8 mouse cellular contexts compared by ENCODE assay signal in genomic region chr10:89744341-89744740, GRCm38 (mm10). TPM values are rescaled to one million over a fixed set of nuclear protein-coding genes. Genes with fewer than 3 reads are reported as not detected.
DNase-seq lines count a peak whose midpoint lies in the region; ATAC-seq and TF ChIP-seq lines count a peak whose summit lies in the region.

No protein-coding gene starts in this region.

- H3K9me3 ChIP-seq in erythroblast, embryonic 14.5 days (ENCODE audit: control insufficient read depth, low read length): no peaks in the 10 kb centered on the region
- H3K9me3 ChIP-seq in limb, embryonic 15.5 days: no peaks in the 10 kb centered on the region

- peaks cover 24% of the 10 kb centered on the region for H3K4me1 ChIP-seq in erythroblast, embryonic 14.5 days (ENCODE audit: control insufficient read depth)
- peaks cover 7% of the 10 kb centered on the region; the same call in 1 of the 2 replicates for H3K4me1 ChIP-seq in limb, embryonic 15.5 days

- intact Hi-C loops in gastrocnemius, adult 2 months (cut with DNase I): no loop called here

- H3K4me3 ChIP-seq in gastrocnemius, adult 2 months: peak overlapping the region; percentile 100
- peak overlapping the region; percentile 94 for H3K4me3 ChIP-seq in erythroblast, embryonic 14.5 days (replicated peaks)
- H3K4me3 ChIP-seq in limb, embryonic 15.5 days: peak overlapping the region; percentile 86

- H3K27me3 ChIP-seq in erythroblast, embryonic 14.5 days (ENCODE audit: control insufficient read depth): peaks cover 5% of the 10 kb centered on the region; the same call in 1 of the 2 replicates
- H3K27me3 ChIP-seq in limb, embryonic 15.5 days: no peaks in the 10 kb centered on the region

- no peak for TF ChIP-seq CTCF in gastrocnemius, adult 2 months (IDR thresholded peaks at IDR 0.05)

- H3K9ac ChIP-seq in limb, embryonic 15.5 days: no peak overlapping the region

- 24% methylated on average over 3 of the region's 3 CpGs for WGBS in limb, embryonic 15.5 days

- no peak for DNase-seq in gastrocnemius, adult 2 months
- no peak for DNase-seq in gastrocnemius, postnatal 4 days (ENCODE audit: low spot score in 2 of 2)
- peak; percentile 13 for DNase-seq in 3T3-L1 (ENCODE audit: low read depth, low spot score)
- no peak for DNase-seq in MN1 (ENCODE audit: low spot score)
- DNase-seq in frontal cortex, postnatal 10 days (ENCODE audit: low spot score in 2 of 2): no peak

- peak overlapping the region; percentile 98 for H3K27ac ChIP-seq in gastrocnemius, adult 2 months
- H3K27ac ChIP-seq in limb, embryonic 15.5 days: no peak overlapping the region

- no peak for ATAC-seq in limb, embryonic 15.5 days (ENCODE audit: insufficient number of reproducible peaks, low FRiP score, low TSS enrichment, low read depth)
- ATAC-seq in monocyte, adult 5-6 weeks (replicated peaks; ENCODE audit: insufficient number of reproducible peaks, low FRiP score, low TSS enrichment, poor library complexity, severe bottlenecking): no peak

- no peaks in the 10 kb centered on the region for H3K36me3 ChIP-seq in erythroblast, embryonic 14.5 days (ENCODE audit: control insufficient read depth)
- no peaks in the 10 kb centered on the region for H3K36me3 ChIP-seq in limb, embryonic 15.5 days

- peak overlapping the region; percentile 61 for H3K4me2 ChIP-seq in limb, embryonic 15.5 days

RNA-seq across cellular contexts. Expression of gene Uhrf1bp1l, which starts 0.5 kb away (rescaled TPM):
- total RNA-seq in gastrocnemius, adult 2 months (2021): 10 to 100 TPM; 19.3 to 20.1 TPM
- total RNA-seq in gastrocnemius, postnatal 4 days (2021): 10 to 100 TPM; 11.5 to 17.9 TPM
- polyA plus RNA-seq in erythroblast, embryonic 14.5 days (2012): 0.23 and 0.64 TPM in 2 replicates
- 19.7 and 19.9 TPM in 2 replicates for polyA plus RNA-seq in limb, embryonic 15.5 days (2015; fragmentation: Nextera tagmentation; extraction: Ambion mirVana)
- 27.5 to 45.4 TPM (median 39.8 TPM) in 3 replicates for total RNA-seq in monocyte, adult 5-6 weeks (2017)

RNA-seq across cellular contexts. Expression of gene Actr6, which starts 12.2 kb away (rescaled TPM):
- total RNA-seq in gastrocnemius, adult 2 months (2021): 1 to 10 TPM; 5.2 to 8.8 TPM
- 1 to 10 TPM; 6.9 to 8.0 TPM for total RNA-seq in gastrocnemius, postnatal 4 days (2021)
- polyA plus RNA-seq in erythroblast, embryonic 14.5 days (2012): 0.06 TPM in 1 of 2 replicates, not detected in the other
- polyA plus RNA-seq in limb, embryonic 15.5 days (2015; fragmentation: Nextera tagmentation; extraction: Ambion mirVana): 27.7 and 33.3 TPM in 2 replicates
- total RNA-seq in monocyte, adult 5-6 weeks (2017): 15.6 to 21.6 TPM (median 18.0 TPM) in 3 replicates

RNA-seq across cellular contexts. Expression of gene Scyl2, which starts 58.3 kb away (rescaled TPM):
- total RNA-seq in gastrocnemius, adult 2 months (2021): 10 to 100 TPM; 13.2 to 14.0 TPM
- 10 to 100 TPM; 15.0 to 18.6 TPM for total RNA-seq in gastrocnemius, postnatal 4 days (2021)
- 0.29 and 1.3 TPM in 2 replicates for polyA plus RNA-seq in erythroblast, embryonic 14.5 days (2012)
- 6.0 and 7.4 TPM in 2 replicates for polyA plus RNA-seq in limb, embryonic 15.5 days (2015; fragmentation: Nextera tagmentation; extraction: Ambion mirVana)
- total RNA-seq in monocyte, adult 5-6 weeks (2017): 29.8 to 47.8 TPM (median 34.8 TPM) in 3 replicates
